Mouse (Mus musculus) splenic B cell, adult 2 months (primary cell): Measurements from ENCODE around the gene Gm1604a.
"Not testable (repeated sequence)": the region's sequence is repeated elsewhere in the genome, so short reads cannot be mapped to it uniquely, and the experiment has no call there.

ENCODE experiments used
- DNase-seq: peaks from one replicate; pipeline ENCODE4 v3.0.0-alpha.2; 2011; ENCODE audit warnings: low read depth, low spot score
- H3K27me3 ChIP-seq: 2 replicates; pipeline ENCODE4 v1.6.1; 2012; ENCODE audit warnings: mild to moderate bottlenecking, low read length, moderate library complexity, mixed read lengths; ENCODE audit not compliant: control insufficient read depth, poor library complexity, insufficient read depth, severe bottlenecking
- H3K36me3 ChIP-seq: 2 replicates; pipeline ENCODE4 v1.6.1; 2012; ENCODE audit warnings: mild to moderate bottlenecking, low read length, moderate library complexity, mixed read lengths; ENCODE audit not compliant: control insufficient read depth, poor library complexity, insufficient read depth, severe bottlenecking

Gene Gm1604a

DNA sequence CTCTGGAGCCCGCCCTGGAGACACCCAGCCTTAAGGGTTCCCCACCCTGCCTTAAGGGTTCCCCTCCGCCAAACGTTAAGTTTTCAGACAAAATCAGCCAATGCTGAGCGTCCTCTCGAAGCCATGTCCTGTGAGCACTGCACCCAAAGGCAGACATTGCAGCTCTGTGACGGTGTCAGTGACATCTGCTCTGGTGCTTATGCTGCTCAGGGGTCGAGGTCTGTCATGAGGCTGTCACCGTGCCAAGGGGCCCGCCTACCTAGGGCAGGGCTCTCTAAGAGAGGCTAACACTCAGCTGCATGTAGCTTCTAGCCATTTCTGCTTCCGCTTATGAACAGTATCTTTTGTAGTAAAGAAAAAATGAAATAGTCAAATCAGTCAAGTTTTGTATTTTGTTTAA is 73.7 kb downstream of the Gm1604a start:
- not testable (repeated sequence) for DNase-seq, H3K27me3 ChIP-seq, H3K36me3 ChIP-seq

DNA sequence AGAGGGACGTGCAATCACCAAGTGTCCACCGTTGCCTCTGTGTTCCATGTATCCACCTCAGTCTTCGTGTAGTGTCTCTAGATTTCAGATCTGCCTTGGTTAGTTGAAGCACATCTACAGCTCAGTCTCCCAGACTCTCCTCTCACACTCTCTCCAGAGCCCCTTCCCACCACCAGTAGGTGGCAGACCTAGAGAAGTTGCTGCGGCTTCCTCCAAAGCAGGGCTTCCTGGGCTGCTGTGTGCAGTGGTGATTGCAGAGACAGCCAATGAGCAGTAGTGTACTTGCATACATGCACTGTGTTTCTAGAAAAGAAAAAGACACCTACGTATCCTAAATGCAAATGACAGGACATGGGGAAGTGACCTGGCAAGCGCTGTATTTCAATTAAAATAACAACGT is 77.6 kb downstream of the Gm1604a start:
- DNase-seq, H3K36me3 ChIP-seq: not testable (repeated sequence)

DNA sequence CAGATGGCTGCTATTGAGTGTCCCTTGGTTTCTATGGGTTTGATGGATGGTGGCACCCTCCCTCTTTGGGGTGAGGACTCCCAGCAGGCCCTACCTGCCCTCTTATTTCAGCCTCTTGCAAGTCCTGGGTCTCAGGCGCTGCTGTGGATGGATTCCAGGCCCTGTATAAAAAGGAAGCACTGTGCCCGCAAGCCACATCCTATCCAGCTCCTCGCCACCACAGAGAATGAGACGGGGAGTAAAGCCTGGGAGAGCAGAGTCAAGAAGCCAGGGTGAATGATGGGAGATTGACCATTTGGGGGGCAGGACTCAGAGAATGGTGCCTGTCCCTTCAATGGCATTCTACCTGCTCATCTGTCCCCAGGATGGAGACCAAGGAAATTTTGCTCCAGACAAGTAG is 86.3 kb downstream of the Gm1604a start:
- H3K27me3 ChIP-seq, DNase-seq, H3K36me3 ChIP-seq: not testable (repeated sequence)

More for the DNA sequence above, 77.6 kb downstream of the Gm1604a start:
- not testable (repeated sequence) for H3K27me3 ChIP-seq

DNA sequence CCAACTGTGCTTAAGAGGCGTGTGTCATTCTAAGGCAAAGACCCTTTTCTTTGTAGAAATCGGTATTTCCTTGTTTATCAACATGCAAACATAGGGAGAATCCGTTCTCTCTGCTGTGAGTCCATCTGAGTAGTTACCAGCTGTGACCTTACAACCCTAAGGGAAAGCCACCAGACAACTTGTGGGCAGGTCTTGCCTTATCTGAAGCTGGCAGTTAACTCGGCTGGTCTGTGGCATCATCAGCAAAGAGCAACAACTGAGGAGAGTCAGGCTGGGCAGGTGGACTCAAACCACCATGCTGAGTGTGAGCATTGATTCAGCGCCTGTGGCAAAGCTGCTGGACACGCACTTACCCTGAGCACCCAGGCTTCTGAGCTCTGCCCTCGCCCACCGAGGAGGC is 90.9 kb downstream of the Gm1604a start:
- not testable (repeated sequence) for DNase-seq, H3K36me3 ChIP-seq, H3K27me3 ChIP-seq

DNA sequence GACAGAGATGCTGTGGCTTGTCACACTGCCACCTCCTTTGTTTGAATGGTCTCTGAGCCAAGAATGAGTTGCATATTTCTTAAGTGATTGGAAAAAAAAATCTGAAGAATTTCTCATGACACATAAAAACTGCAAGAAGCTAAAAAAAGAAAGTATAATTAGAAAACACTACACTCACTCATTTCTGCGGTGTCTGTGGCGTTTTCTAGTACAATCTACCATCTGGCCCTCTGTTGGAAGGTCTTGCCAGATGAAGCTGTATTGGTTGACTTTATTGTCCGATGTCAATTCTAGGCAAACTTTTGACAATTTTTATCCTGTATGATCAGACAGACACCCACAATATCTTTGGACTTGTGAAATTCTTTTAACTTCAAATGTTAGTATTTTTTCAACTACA is 95.5 kb downstream of the Gm1604a start:
- H3K36me3 ChIP-seq, H3K27me3 ChIP-seq, DNase-seq: not testable (repeated sequence)

DNA sequence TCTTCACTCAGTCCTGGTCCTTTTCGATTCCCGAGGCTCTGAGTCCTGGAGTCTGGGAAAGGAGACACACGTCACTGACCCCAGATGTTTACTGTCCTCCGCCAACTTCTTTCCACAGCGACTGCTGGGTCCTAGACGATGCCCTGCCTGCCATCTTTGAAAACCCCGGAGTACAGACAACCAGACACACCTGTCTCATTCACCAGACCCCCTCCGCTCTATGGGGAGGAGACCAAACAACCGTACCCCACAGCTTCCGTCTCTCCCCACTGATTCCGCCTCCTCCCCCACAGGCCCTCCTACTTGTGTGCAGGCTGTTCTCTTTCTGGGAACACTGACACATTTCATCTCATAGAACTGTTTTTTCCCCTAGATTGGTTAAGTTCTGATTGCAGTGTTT is 97.2 kb downstream of the Gm1604a start:
- not testable (repeated sequence) for H3K36me3 ChIP-seq, DNase-seq, H3K27me3 ChIP-seq

DNA sequence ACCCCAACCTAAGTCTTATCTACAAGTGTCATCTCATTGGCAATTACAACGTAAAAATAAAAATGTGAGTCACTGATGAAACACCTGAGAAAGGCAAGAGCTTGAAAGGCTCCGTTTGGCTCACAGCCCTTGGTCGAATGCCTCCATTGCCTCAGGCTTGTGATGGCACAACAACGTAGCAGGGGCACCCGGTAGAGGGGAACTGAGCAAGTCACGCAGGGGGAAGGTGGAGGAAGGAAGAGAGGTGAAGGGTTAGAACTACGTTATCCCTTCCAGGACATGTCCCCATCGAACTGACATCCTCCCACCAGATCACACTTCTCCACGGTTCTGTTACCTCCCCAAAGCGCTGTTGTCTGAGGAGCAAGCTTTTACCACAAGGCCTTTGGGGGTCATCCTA is 101.1 kb downstream of the Gm1604a start:
- H3K36me3 ChIP-seq, DNase-seq: not testable (repeated sequence)

DNA sequence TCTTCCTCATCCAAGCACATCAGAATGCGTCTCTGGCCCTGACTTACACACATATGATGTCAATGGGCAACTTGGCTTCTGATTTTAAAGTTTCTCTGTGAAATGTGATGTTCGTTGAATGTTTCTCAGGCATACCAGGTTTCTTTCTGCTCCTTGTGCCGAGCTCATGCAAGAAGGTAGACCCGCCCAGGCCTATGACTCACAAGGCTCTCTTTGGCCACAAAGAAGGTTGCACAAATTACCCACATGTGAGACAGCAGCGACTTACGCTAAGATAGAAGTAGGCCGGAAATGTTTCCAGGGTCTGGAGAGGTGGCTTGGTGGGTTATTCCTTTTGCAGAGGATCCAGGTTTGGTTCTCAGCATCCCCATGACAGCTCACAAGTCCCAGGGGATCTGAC is 108.6 kb downstream of the Gm1604a start:
- not testable (repeated sequence) for H3K36me3 ChIP-seq, DNase-seq, H3K27me3 ChIP-seq

More for the DNA sequence above, 101.1 kb downstream of the Gm1604a start:
- not testable (repeated sequence) for H3K27me3 ChIP-seq

DNA sequence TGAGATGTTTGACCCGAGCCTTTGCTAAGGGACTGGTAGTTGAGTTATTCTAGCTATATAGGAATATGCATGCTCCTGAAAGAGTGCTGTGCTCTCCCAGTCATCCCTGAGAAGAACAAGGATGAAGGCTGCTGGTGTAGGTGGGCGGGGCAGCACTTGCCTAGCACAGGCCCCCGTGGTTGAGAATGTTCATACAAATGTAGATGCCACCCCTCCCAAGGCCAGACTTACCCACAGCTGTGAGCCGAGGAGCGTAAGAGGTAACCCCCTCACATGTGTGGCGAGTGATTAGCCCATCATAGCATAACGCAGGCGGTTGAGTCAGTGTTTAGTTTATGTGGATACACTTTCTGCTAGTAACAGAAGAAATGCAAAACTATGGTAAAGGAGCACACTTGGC is 109.9 kb downstream of the Gm1604a start:
- not testable (repeated sequence) for DNase-seq, H3K36me3 ChIP-seq, H3K27me3 ChIP-seq
